Mouse (Mus musculus): Measurements from ENCODE around the gene Esp36. TPM values are rescaled to one million over a fixed set of nuclear protein-coding genes. Genes with fewer than 3 reads are reported as not detected.
"Not testable (repeated sequence)": the region's sequence is repeated elsewhere in the genome, so short reads cannot be mapped to it uniquely, and the experiment has no call there.

Gene Esp36
- polyA plus RNA-seq (2015; fragmentation: Nextera tagmentation; extraction: Ambion mirVana) = not detected in 2 replicates

DNA sequence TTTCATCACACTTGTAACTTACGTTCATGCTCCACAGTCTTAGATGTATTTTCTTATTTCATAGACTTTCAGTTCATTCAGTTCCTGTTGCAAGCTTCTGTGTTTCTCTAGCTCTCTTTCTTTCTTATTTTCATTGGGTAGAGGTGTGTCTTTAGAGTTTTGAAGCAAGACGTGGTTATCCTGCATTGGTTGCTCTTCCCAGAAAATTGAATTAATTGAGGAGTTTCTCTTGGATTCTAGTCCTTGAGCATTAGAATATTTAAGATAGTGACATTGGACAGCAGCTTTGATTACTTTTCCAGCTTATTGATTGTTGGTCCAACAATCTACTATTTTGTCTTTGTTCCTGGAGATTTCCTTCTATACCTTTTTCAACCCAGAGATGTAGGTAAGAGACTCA, at the start of gene Esp36:
Gene Esp36, minus strand, starts transcription at position 101 of the 400 bp plus-strand sequence.
- WGBS = 72% methylated on average over 2 of the region's 2 CpGs
- Histone ChIP-seq H3K9me3 (ENCODE audit: control insufficient read depth, low read length) (no peaks in the 10 kb centered on the region), H3K27ac (ENCODE audit: low read length) (no peak within 1 kb of the TSS), H3K4me1 (ENCODE audit: control insufficient read depth, insufficient read depth, low read length) (no peaks in the 10 kb centered on the region), H3K4me3 (ENCODE audit: low read length) (no peak within 1 kb of the TSS), H3K27me3 (replicated peaks; ENCODE audit: control insufficient read depth, insufficient read depth, low read length) (no peaks in the 10 kb centered on the region), H3K9ac (ENCODE audit: low read depth, low read length) (no peak within 1 kb of the TSS), H3K36me3 (ENCODE audit: control insufficient read depth, insufficient read depth, low read length) (no peaks in the 10 kb centered on the region), H3K4me2 (ENCODE audit: low read depth, low read length) (no peak within 1 kb of the TSS)
- ATAC-seq = no peak

DNA sequence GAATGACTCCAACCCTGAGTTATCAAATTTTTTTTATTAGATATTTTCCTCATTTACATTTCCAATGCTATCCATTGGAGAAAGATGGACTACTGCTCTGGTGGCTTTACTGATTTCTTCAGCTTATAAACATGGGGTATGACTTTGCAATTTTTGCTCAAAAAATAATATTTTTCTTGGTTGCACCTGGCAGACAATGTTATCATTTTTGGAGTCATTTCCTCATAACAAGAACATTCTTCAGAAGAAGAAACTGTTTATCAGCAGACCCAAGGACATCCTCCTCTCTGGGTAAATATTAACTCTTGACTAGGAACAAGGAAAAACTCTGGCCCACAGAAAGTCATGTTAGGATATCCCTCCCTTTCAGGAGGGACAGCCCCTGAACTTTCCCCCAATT, 36.2 kb upstream of the Esp36 start:
- not testable (repeated sequence) for H3K36me3 ChIP-seq (ENCODE audit: control insufficient read depth, insufficient read depth, low read length); H3K4me2 ChIP-seq (ENCODE audit: low read depth, low read length); H3K9ac ChIP-seq (ENCODE audit: low read depth, low read length); H3K4me1 ChIP-seq (ENCODE audit: control insufficient read depth, insufficient read depth, low read length); ATAC-seq; H3K4me3 ChIP-seq (ENCODE audit: low read length); H3K27ac ChIP-seq (ENCODE audit: low read length); H3K9me3 ChIP-seq (ENCODE audit: control insufficient read depth, low read length); H3K27me3 ChIP-seq (replicated peaks; ENCODE audit: control insufficient read depth, insufficient read depth, low read length)

DNA sequence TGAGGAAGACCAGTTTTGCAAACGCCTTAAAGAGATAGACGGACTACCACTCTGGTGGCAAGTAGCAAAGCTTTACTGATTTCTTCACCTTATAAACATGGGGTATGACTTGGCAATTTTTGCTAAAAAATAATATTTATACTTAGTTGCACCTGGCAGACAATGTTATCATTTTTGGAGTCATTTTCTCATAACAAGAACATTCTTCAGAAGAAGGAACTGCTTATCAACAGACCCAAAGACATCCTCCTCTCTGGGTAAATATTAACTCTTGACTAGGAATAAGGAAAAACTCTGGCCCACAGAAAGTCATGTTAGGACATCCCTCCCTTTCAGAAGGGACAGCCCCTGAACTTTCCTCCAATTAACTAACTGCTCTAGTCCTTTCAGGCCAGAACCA, 30.7 kb upstream of the Esp36 start:
- ATAC-seq = no peak
- WGBS = 82% methylated on average over 2 of the region's 2 CpGs
- Histone ChIP-seq H3K4me1 (ENCODE audit: control insufficient read depth, insufficient read depth, low read length) (no peaks in the 10 kb centered on the region), H3K9me3 (ENCODE audit: control insufficient read depth, low read length) (no peaks in the 10 kb centered on the region), H3K4me3 (ENCODE audit: low read length) (no peak overlapping the region), H3K27ac (ENCODE audit: low read length) (no peak overlapping the region), H3K4me2 (ENCODE audit: low read depth, low read length) (no peak overlapping the region), H3K27me3 (replicated peaks; ENCODE audit: control insufficient read depth, insufficient read depth, low read length) (no peaks in the 10 kb centered on the region), H3K9ac (ENCODE audit: low read depth, low read length) (no peak overlapping the region), H3K36me3 (ENCODE audit: control insufficient read depth, insufficient read depth, low read length) (no peaks in the 10 kb centered on the region)

DNA sequence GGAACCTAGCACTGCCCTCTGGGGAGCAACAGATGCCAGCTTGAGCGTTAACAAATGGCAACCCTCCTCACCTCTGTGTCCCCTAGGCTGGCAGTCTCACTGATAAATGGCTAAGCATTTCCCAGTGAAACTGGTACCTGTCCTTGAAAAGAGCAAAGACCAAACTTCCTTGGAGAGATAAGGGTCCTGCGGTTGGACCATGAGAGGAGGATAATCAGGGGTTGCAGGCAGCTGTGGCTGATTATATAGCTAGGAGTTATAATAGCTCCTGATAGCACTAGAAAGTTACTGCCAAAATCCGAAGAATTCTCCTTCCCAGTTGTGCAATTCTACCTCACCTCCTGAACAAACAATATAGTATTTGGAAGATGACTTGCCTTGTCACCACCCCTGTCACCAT, 13.8 kb downstream of the Esp36 start:
- 75% methylated on average over 3 of the region's 3 CpGs for WGBS
- H3K27ac ChIP-seq (ENCODE audit: low read length) = no peak overlapping the region
- no peak overlapping the region for H3K4me3 ChIP-seq (ENCODE audit: low read length)
- no peaks in the 10 kb centered on the region for H3K9me3 ChIP-seq (ENCODE audit: control insufficient read depth, low read length)
- H3K9ac ChIP-seq (ENCODE audit: low read depth, low read length) = no peak overlapping the region
- no peaks in the 10 kb centered on the region for H3K36me3 ChIP-seq (ENCODE audit: control insufficient read depth, insufficient read depth, low read length)
- H3K27me3 ChIP-seq (replicated peaks; ENCODE audit: control insufficient read depth, insufficient read depth, low read length) = no peaks in the 10 kb centered on the region
- no peak for ATAC-seq
- no peak overlapping the region for H3K4me2 ChIP-seq (ENCODE audit: low read depth, low read length)
- H3K4me1 ChIP-seq (ENCODE audit: control insufficient read depth, insufficient read depth, low read length) = no peaks in the 10 kb centered on the region

DNA sequence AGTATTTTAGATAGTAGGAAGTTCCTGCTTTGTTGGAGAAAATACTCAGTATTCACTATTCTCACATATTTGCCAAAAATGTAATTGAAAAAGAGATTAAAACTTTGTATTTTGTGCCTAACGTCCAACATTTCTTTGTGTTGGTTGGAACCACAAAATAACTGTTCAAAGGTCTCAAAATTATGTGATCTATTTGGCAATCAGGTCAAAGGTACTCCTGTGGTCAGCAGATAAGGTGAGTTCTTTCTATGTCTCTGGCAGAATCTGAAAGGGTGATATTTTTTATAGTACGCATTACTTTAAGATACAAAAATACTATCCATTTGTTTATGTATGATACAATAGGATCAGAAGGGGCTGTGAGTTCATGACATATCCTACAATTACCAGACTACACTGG, 28.2 kb downstream of the Esp36 start:
- H3K4me3 ChIP-seq (ENCODE audit: low read length) = no peak overlapping the region
- WGBS = 71% methylated on average over 2 of the region's 2 CpGs
- no peak overlapping the region for H3K4me2 ChIP-seq (ENCODE audit: low read depth, low read length)
- no peak for ATAC-seq
- H3K9ac ChIP-seq (ENCODE audit: low read depth, low read length) = no peak overlapping the region
- no peaks in the 10 kb centered on the region for H3K4me1 ChIP-seq (ENCODE audit: control insufficient read depth, insufficient read depth, low read length)
- H3K36me3 ChIP-seq (ENCODE audit: control insufficient read depth, insufficient read depth, low read length) = no peaks in the 10 kb centered on the region
- H3K9me3 ChIP-seq (ENCODE audit: control insufficient read depth, low read length) = no peaks in the 10 kb centered on the region
- H3K27ac ChIP-seq (ENCODE audit: low read length) = no peak overlapping the region
- no peaks in the 10 kb centered on the region for H3K27me3 ChIP-seq (replicated peaks; ENCODE audit: control insufficient read depth, insufficient read depth, low read length)

Other genes starting within 250 kb of the Esp36 start
- gene Olfr134, start 248.8 kb downstream of the Esp36 start, polyA plus RNA-seq (2015; fragmentation: Nextera tagmentation; extraction: Ambion mirVana) = not detected in 2 replicates
- not detected in 2 replicates for gene Olfr135, start 215.8 kb downstream of the Esp36 start, polyA plus RNA-seq (2015; fragmentation: Nextera tagmentation; extraction: Ambion mirVana)
- not detected in 2 replicates for gene Olfr138, start 159.2 kb downstream of the Esp36 start, polyA plus RNA-seq (2015; fragmentation: Nextera tagmentation; extraction: Ambion mirVana)
- not detected in 2 replicates for gene Olfr137, start 112.6 kb downstream of the Esp36 start, polyA plus RNA-seq (2015; fragmentation: Nextera tagmentation; extraction: Ambion mirVana)
- not detected in 2 replicates for gene Olfr136, start 90.4 kb downstream of the Esp36 start, polyA plus RNA-seq (2015; fragmentation: Nextera tagmentation; extraction: Ambion mirVana)
- gene Esp34, start 134.0 kb upstream of the Esp36 start, polyA plus RNA-seq (2015; fragmentation: Nextera tagmentation; extraction: Ambion mirVana) = not detected in 2 replicates
- gene Esp31, start 219.3 kb upstream of the Esp36 start, polyA plus RNA-seq (2015; fragmentation: Nextera tagmentation; extraction: Ambion mirVana) = not detected in 2 replicates